Mouse (Mus musculus) lung, postnatal 0 days (tissue): ENCODE measurements at regions not wholly inside any gene's neighbourhood (a gene's known extent, or its start where the extent isn't known, plus 50 kb on each side); places are given as distances from the start of the nearest gene placed in this dataset.

Experiments used
- ATAC-seq: fragments of 200-750 bp; cut with Nextera tagmentation; 2 replicates; pipeline ENCODE4 v1.8.0; 2017; ENCODE audit warnings: moderate library complexity
- DNase-seq: peaks from one replicate; pipeline ENCODE4 v3.0.0-alpha.2; 2016; ENCODE audit warnings: low spot score
- H3K27ac ChIP-seq: fragments of 300-500 bp; sonication (generic); 2 replicates; pipeline ENCODE4 v1.5.1; 2014; ENCODE audit warnings: antibody characterized with exemption, mild to moderate bottlenecking, low read length, mixed read lengths
- H3K27me3 ChIP-seq: fragments of 300-500 bp; sonication (generic); replicated peaks from 2 replicates; pipeline ENCODE4 v1.6.1; 2014; ENCODE audit warnings: low read length, mixed read lengths; ENCODE audit not compliant: insufficient read depth
- H3K36me3 ChIP-seq: fragments of 300-500 bp; sonication (generic); 2 replicates; pipeline ENCODE4 v1.6.1; 2014; ENCODE audit warnings: low read length, mixed read lengths; ENCODE audit not compliant: insufficient read depth
- H3K4me1 ChIP-seq: fragments of 300-500 bp; sonication (generic); 2 replicates; pipeline ENCODE4 v1.6.1; 2014; ENCODE audit warnings: antibody characterized with exemption, low read depth, low read length, mixed read lengths; ENCODE audit not compliant: insufficient read depth
- H3K4me2 ChIP-seq: fragments of 300-500 bp; sonication (generic); replicated peaks from 2 replicates; pipeline ENCODE4 v1.6.1; 2014; ENCODE audit warnings: low read depth, mild to moderate bottlenecking, low read length, moderate library complexity, mixed read lengths
- H3K4me3 ChIP-seq: fragments of 300-500 bp; sonication (generic); 2 replicates; pipeline ENCODE4 v1.5.1; 2014; ENCODE audit warnings: low read depth, low read length
- H3K9ac ChIP-seq: fragments of 300-500 bp; sonication (generic); replicated peaks from 2 replicates; pipeline ENCODE4 v1.6.1; 2014; ENCODE audit warnings: low read depth, mild to moderate bottlenecking
- H3K9me3 ChIP-seq: fragments of 300-500 bp; sonication (generic); 2 replicates; pipeline ENCODE4 v1.6.1; 2016; ENCODE audit warnings: low read length, mixed read lengths
- CTCF ChIP-seq: IDR thresholded peaks from 2 replicates; pipeline ENCODE4 v1.5.1; 2016; ENCODE audit warnings: antibody characterized with exemption, mild to moderate bottlenecking
- EP300 ChIP-seq: IDR thresholded peaks from 2 replicates; pipeline ENCODE4 v1.6.1; 2016; ENCODE audit warnings: antibody characterized with exemption, mild to moderate bottlenecking, control low read depth
- WGBS: fragments of 180-500 bp; shearing (Covaris S2); extraction: QIAGEN DNeasy Blood & Tissue Kit; methylation state at CpG from one replicate; pipeline ENCODE4 v1.1.7; 2014; 5-methylcytosine and 5-hydroxymethylcytosine counted together

DNA sequence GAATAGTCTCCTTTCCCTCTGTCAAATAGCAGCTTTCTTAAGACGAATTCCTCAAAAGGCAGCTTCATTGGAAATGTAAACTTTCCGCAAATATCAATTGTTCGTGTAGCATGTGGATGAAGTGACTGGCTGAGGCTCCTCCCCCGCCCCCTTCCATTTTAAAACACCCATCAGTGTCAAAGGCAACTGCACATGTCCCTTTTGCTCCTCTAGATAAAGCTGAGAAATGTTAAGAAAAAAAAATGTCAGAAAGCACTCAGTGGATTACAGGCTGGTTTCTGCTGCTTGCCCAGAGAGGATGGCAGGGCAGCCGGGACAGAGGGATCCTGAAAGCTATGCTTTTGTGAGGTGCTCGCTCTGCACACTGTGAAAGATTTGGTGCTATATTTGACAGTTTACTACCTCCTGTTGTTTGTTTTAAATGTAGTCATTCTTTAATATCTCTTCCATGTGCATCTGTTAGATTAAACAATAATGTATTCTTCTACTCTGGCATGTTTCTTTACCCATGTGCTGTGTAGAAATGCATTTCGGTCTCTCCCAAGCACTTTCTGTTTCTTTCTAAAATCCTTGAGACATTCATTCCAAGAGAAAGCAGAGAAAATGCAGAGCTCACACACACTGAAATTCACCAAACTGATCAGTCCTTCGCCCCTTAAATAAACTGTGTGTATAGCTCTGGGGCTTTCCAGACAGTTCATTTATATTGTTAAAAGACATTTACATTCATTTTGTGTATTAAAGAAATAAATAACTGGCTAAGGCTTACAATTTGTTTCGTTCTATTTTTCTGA, 263.9 kb downstream of the Meis1 start:
- TF ChIP-seq EP300 (no peak), CTCF (no peak)
- no peak for ATAC-seq
- peak overlapping the region; percentile 6; the same call in 1 of the 2 replicates for H3K27ac ChIP-seq
- H3K4me2 ChIP-seq, result peak overlapping the region; percentile 23
- H3K36me3 ChIP-seq, result no peaks in the 10 kb centered on the region
- WGBS, result 22% methylated on average over 9 of the region's 9 CpGs
- H3K27me3 ChIP-seq, result no peaks in the 10 kb centered on the region
- H3K4me3 ChIP-seq, result peak overlapping the region; percentile 1; the same call in 1 of the 2 replicates
- H3K4me1 ChIP-seq, result peaks cover 5% of the 10 kb centered on the region; the same call in 1 of the 2 replicates
- peak; percentile 34 for DNase-seq
- no peaks in the 10 kb centered on the region for H3K9me3 ChIP-seq
- no peak overlapping the region for H3K9ac ChIP-seq

GRCm38 (mm10) chr11:18753856-18754255, 264.9 kb downstream of the Meis1 start:
- H3K4me1 ChIP-seq, result peaks cover 5% of the 10 kb centered on the region; the same call in 1 of the 2 replicates
- no peak overlapping the region for H3K4me3 ChIP-seq
- ATAC-seq, result no peak
- no peaks in the 10 kb centered on the region for H3K9me3 ChIP-seq
- H3K27ac ChIP-seq, result no peak overlapping the region
- H3K4me2 ChIP-seq, result peak overlapping the region; percentile 23
- H3K36me3 ChIP-seq, result no peaks in the 10 kb centered on the region
- no peak for TF ChIP-seq EP300
- no peak for TF ChIP-seq CTCF
- peak overlapping the region; percentile 16; the same call in 1 of the 2 replicates for H3K9ac ChIP-seq
- no peaks in the 10 kb centered on the region for H3K27me3 ChIP-seq
- DNase-seq, result peak; percentile 27
- 19% methylated on average over 9 of the region's 9 CpGs for WGBS

- H3K4me3 ChIP-seq, result no peak overlapping the region
- no peak overlapping the region for H3K4me2 ChIP-seq
- H3K9ac ChIP-seq, result no peak overlapping the region
- no peak for DNase-seq
- no peak for TF ChIP-seq CTCF
- TF ChIP-seq EP300, result no peak
- H3K4me1 ChIP-seq, result peaks cover 5% of the 10 kb centered on the region; the same call in 1 of the 2 replicates
- no peak for ATAC-seq
- no peaks in the 10 kb centered on the region for H3K36me3 ChIP-seq
- no peak overlapping the region for H3K27ac ChIP-seq
- no peaks in the 10 kb centered on the region for H3K9me3 ChIP-seq
- no peaks in the 10 kb centered on the region for H3K27me3 ChIP-seq
- WGBS, result 57% methylated on average over 1 of the region's 1 CpGs
Observed at GRCm38 (mm10) chr11:18753246-18753645, 265.5 kb downstream of the Meis1 start.

DNA sequence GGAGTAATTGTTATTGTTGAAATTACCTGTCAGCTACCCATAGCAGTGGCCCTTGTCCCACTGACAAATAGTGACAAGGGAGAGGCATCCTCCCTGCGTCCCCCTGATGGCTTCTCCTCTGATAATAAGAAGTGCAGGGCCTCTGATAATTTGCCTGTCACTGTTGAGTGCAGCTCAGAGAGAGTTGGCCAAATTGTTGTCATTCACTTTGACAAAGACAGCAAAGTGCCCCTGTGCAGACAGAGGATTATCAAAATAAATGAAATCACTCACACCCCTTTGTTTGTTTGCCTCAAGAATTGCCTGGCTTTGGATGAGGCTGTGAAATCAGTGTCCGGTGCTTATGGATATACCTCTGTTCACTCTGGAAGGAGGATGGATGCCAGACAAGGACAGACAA, 266.3 kb downstream of the Meis1 start:
- ATAC-seq, result no peak
- Histone ChIP-seq H3K4me3 (no peak overlapping the region), H3K27me3 (no peaks in the 10 kb centered on the region), H3K36me3 (no peaks in the 10 kb centered on the region), H3K4me1 (peaks cover 5% of the 10 kb centered on the region; the same call in 1 of the 2 replicates), H3K9me3 (no peaks in the 10 kb centered on the region), H3K4me2 (no peak overlapping the region), H3K9ac (no peak overlapping the region), H3K27ac (no peak overlapping the region)
- WGBS, result 83% methylated on average over 2 of the region's 2 CpGs
- no peak for DNase-seq
- TF ChIP-seq EP300 (no peak), CTCF (no peak)

GRCm38 (mm10) chr11:18750911-18751841, 267.6 kb downstream of the Meis1 start:
- no peak overlapping the region for H3K27ac ChIP-seq
- TF ChIP-seq EP300 (peak; percentile 23; the same call in 1 of the 2 replicates), CTCF (0 out of 2 replicates have a peak, but pooled peaks have one; percentile 3)
- H3K9ac ChIP-seq, result no peak overlapping the region
- no peaks in the 10 kb centered on the region for H3K27me3 ChIP-seq
- peak overlapping the region; percentile 24; the same call in 1 of the 2 replicates for H3K4me3 ChIP-seq
- no peaks in the 10 kb centered on the region for H3K36me3 ChIP-seq
- WGBS, result 9% methylated on average over 20 of the region's 20 CpGs
- ATAC-seq (peak; percentile 62), DNase-seq (peak; percentile 68)
- H3K4me2 ChIP-seq, result peak overlapping the region; percentile 46
- H3K9me3 ChIP-seq, result no peaks in the 10 kb centered on the region
- H3K4me1 ChIP-seq, result peaks cover 5% of the 10 kb centered on the region; the same call in 1 of the 2 replicates

DNA sequence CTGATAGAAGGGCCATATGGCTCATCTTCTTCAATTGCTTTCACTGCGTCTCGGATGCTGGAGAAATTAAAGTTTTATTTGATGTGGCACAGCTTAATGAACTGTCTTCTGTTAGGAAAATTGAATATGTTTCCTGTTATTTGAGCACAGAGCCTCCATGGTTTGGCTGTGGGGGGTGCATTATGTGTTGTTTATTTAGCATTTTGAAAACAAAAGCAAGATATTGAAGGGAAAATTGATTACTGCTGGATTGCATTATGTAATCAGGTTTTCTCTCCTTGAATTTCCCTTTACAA, 268.8 kb downstream of the Meis1 start:
- Histone ChIP-seq H3K9ac (no peak overlapping the region), H3K36me3 (no peaks in the 10 kb centered on the region), H3K9me3 (no peaks in the 10 kb centered on the region), H3K4me1 (peaks cover 5% of the 10 kb centered on the region; the same call in 1 of the 2 replicates), H3K4me2 (no peak overlapping the region), H3K27ac (no peak overlapping the region), H3K27me3 (no peaks in the 10 kb centered on the region), H3K4me3 (no peak overlapping the region)
- WGBS, result 67% methylated on average over 2 of the region's 2 CpGs
- TF ChIP-seq CTCF, result no peak
- no peak for TF ChIP-seq EP300
- ATAC-seq (no peak), DNase-seq (no peak)
